Mouse (Mus musculus) ovary, postnatal 36 days (tissue): ENCODE results near the gene Gm2163.
"Not testable (repeated sequence)": the region's sequence is repeated elsewhere in the genome, so short reads cannot be mapped to it uniquely, and the experiment has no call there.

Experiments used
- DNase-seq: peaks from one replicate; pipeline ENCODE4 v3.0.0; 2022; ENCODE audit warnings: low spot score, mixed read lengths

Gene Gm2163

DNA sequence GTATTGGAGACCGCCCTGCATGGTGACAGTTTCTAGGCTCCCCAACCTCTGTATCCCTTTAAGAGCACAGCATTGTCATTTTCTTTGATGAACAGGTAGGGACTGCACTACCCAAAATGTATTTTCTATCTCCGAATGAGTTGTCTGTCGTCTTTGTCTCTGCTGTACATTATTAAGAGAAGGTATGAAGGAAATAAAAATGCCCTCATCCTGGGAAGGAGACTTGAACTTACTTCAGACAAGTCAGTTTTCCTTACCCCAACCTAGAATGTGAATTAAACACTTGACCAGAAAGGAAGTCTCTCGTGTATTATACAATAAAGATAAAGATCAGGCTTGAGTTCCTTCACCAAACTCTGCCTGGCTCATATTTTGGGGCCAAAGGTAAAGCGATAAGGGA lies at the start of gene Gm2163:
Gm2163 (plus strand) TSS at position 301 of the 400 bp plus-strand sequence.
- not testable (repeated sequence) for DNase-seq

GRCm38 (mm10) chr4:42439078-42439477 lies 27.5 kb upstream of the Gm2163 start, which contains the start of gene Gm21586:
Gene Gm21586 (plus strand): TSS chr4:42439378.
- not testable (repeated sequence) for DNase-seq

- DNase-seq = not testable (repeated sequence)
Measured at GRCm38 (mm10) chr4:42528075-42528474, 61.5 kb downstream of the Gm2163 start, which contains the start of gene Fam205a2. Gene Fam205a2 (minus strand): TSS chr4:42528175.

DNA sequence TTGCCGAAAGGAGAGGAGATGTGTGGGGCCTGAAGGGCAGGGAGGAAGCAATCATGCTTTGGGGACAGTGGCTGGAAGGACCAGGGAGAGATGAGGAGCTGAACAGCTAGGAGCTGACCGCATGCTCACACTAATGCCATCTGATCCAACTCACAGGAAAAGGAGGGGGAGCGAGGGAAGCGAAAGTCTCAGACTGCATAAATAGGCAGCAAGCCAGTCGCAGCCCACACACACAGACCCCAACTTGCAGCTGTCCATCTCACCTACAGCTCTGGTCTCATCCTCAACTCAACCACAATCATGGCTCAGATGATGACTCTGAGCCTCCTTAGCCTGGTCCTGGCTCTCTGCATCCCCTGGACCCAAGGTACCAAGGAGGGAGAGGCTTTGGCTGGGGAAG lies 145.3 kb downstream of the Gm2163 start, which contains the start of gene Gm10591:
Gm10591 (plus strand) TSS at position 301 of the 400 bp plus-strand sequence.
- not testable (repeated sequence) for DNase-seq

DNA sequence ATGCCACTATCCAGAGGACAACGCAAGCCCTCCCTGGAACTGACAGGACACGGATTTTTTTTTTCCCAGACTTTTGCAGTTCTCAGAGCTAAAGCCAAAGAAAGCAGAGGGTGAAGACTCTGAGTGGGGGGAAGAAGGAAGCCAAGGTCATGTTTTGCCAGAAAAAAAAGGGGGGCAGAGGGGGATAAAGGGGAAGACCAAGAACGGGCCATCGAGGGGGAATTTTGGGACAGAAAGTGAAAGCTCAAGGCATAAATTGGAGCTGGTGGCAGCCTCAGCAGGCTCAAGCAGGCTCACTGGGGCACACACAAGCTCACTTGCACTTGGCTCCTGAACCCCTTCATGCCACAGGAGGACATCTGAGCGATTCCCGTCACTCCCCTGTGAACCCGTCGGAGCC lies 162.9 kb downstream of the Gm2163 start, which contains the start of gene Gm2564:
Gm2564 (plus strand) TSS at position 301 of the 400 bp plus-strand sequence.
- DNase-seq = not testable (repeated sequence)
